Mouse (Mus musculus): ENCODE results near the gene Lipe. TPM values are rescaled to one million over a fixed set of nuclear protein-coding genes. Genes with fewer than 3 reads are reported as not detected.

Gene Lipe
- polyA plus RNA-seq, 1 experiment = 9.1 TPM

- TF ChIP-seq GATA1 (IDR thresholded peaks at IDR 0.05; ENCODE audit: borderline replicate concordance, low read length) (no peak), FLI1 (IDR thresholded peaks at IDR 0.05; ENCODE audit: low read length) (no peak)
- no peaks in the 10 kb centered on the region for H3K9me3 ChIP-seq
- H3K4me1 ChIP-seq = peaks cover 18% of the 10 kb centered on the region
- H3K4me3 ChIP-seq (replicated peaks) = no peak overlapping the region
- H3K27me3 ChIP-seq (replicated peaks) = no peaks in the 10 kb centered on the region
- H3K36me3 ChIP-seq (replicated peaks; ENCODE audit: low read length) = peaks cover 53% of the 10 kb centered on the region
Measured at GRCm38 (mm10) chr7:25333596-25334307, 64.8 kb downstream of the Lipe start.

Other genes with a start within 250 kb of the Lipe start
- 141 and 174 TPM in 2 replicates for gene Pou2f2, start 219.0 kb downstream of the Lipe start, polyA plus RNA-seq (2012; ENCODE audit: insufficient read depth, low replicate concordance)
- 16.7 and 34.3 TPM in 2 replicates for gene Dedd2, start 178.1 kb downstream of the Lipe start, polyA plus RNA-seq (2012; ENCODE audit: insufficient read depth, low replicate concordance)
- gene Zfp526, start 177.3 kb downstream of the Lipe start, polyA plus RNA-seq (2012; ENCODE audit: insufficient read depth, low replicate concordance) = 4.8 and 8.9 TPM in 2 replicates
- 55.6 and 120 TPM in 2 replicates for gene Gsk3a, start 160.9 kb downstream of the Lipe start, polyA plus RNA-seq (2012; ENCODE audit: insufficient read depth, low replicate concordance)
- 44.8 and 66.8 TPM in 2 replicates for gene Erf, start 147.9 kb downstream of the Lipe start, polyA plus RNA-seq (2012; ENCODE audit: insufficient read depth, low replicate concordance)
- gene Cic, start 131.0 kb downstream of the Lipe start, polyA plus RNA-seq (2012; ENCODE audit: insufficient read depth, low replicate concordance) = 290 and 655 TPM in 2 replicates
- 19.1 TPM in 1 of 2 replicates, not detected in the other for gene Pafah1b3, start 100.7 kb downstream of the Lipe start, polyA plus RNA-seq (2012; ENCODE audit: insufficient read depth, low replicate concordance)
- gene Prr19, start 97.3 kb downstream of the Lipe start, polyA plus RNA-seq (2012; ENCODE audit: insufficient read depth, low replicate concordance) = 0.17 TPM in 1 of 2 replicates, not detected in the other
- 0.16 TPM in 1 of 2 replicates, not detected in the other for gene Tmem145, start 92.6 kb downstream of the Lipe start, polyA plus RNA-seq (2012; ENCODE audit: insufficient read depth, low replicate concordance)
- gene Megf8, start 81.5 kb downstream of the Lipe start, polyA plus RNA-seq (2012; ENCODE audit: insufficient read depth, low replicate concordance) = 9.7 and 10.3 TPM in 2 replicates
- not detected in 2 replicates for gene Cnfn, start 29.0 kb downstream of the Lipe start, polyA plus RNA-seq (2012; ENCODE audit: insufficient read depth, low replicate concordance)
- not detected in 2 replicates for gene Cxcl17, start 14.2 kb upstream of the Lipe start, polyA plus RNA-seq (2012; ENCODE audit: insufficient read depth, low replicate concordance)
- 1.4 TPM in 1 of 2 replicates, not detected in the other for gene Ceacam1, start 78.9 kb upstream of the Lipe start, polyA plus RNA-seq (2012; ENCODE audit: insufficient read depth, low replicate concordance)
- gene Ceacam2, start 141.1 kb upstream of the Lipe start, polyA plus RNA-seq (2012; ENCODE audit: insufficient read depth, low replicate concordance) = 1.4 and 2.9 TPM in 2 replicates
- not detected in 2 replicates for gene Erich4, start 217.2 kb upstream of the Lipe start, polyA plus RNA-seq (2012; ENCODE audit: insufficient read depth, low replicate concordance)
- gene Dmac2, start 220.7 kb upstream of the Lipe start, polyA plus RNA-seq (2012; ENCODE audit: insufficient read depth, low replicate concordance) = 18.7 and 29.5 TPM in 2 replicates
- 12.5 TPM in 1 of 2 replicates, not detected in the other for gene B3gnt8, start 227.9 kb upstream of the Lipe start, polyA plus RNA-seq (2012; ENCODE audit: insufficient read depth, low replicate concordance)

Measured in megakaryocyte, embryonic 14.5 days (primary cell).